Mouse (Mus musculus) bone marrow macrophage, adult 2 months (primary cell): ENCODE results near the gene Itgb2l.

Source experiments
- CTCF ChIP-seq: IDR thresholded peaks from 2 replicates; pipeline ENCODE4 v1.5.1; 2012; ENCODE audit warnings: low read depth, mild to moderate bottlenecking, low read length, moderate library complexity
- POLR2A ChIP-seq: IDR thresholded peaks from 2 replicates; pipeline ENCODE4 v1.6.1; 2012; ENCODE audit warnings: mild to moderate bottlenecking, low read depth, low read length, borderline replicate concordance

DNA sequence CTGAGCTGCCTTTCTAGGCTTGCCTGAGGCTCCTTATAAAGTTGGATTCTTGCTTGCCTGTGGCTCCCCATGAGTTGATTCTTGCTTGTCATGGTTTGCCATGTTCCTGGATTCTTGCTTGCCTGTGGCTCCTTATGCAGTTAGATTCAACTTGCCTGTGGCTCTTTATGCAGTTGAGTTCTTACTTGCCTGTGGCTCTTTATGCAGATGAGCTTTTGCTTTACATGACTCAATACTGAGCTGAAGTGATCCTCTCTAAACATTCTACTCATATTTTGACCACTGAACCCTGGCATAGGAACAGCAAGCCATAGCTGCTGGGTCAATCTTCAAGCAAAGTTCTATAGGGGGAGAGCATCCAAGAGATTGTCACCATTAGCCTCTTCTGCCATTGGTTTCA is 58.7 kb downstream of the Itgb2l start:
- no peak for TF ChIP-seq POLR2A
- no peak for TF ChIP-seq CTCF
